Mouse (Mus musculus): ENCODE measurements at regions not wholly inside any gene's neighbourhood (a gene's known extent, or its start where the extent isn't known, plus 50 kb on each side); places are given as distances from the start of the nearest gene placed in this dataset.
A peak's percentile ranks its signal among the peaks of the same experiment; 100 is the strongest.

DNA sequence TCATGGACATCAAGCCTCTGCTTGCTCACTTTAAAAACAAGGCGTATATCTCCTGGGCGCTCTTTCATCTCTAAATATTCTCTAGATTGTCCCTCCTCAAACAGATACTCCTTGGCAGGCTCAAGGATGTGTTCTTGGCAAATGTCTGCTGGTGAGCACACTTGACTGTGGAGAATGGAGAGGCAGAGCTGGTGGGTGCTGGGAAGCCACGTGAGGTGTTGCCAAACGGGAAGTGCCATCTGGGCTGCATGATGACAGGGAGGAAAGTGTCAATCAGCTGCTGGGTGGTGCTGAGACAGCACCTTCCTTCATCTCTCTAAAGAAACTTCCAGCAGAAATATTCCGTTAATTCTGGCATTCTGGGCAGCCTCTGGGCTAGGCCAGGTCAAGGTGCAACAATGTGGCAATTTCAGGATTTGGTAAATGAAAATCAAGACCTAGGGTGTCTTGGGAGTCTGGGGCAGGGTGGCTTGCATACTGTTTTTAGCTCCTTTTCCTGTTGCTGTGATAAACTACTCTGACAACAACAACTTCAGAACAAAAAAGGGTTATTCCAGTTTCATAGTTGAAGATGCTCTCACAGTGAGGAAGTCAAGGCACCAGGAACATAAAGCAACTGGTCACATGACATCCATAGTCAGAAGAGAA is 208.6 kb downstream of the Rplp1 start:
- H3K27ac ChIP-seq (ENCODE audit: insufficient read depth, low read depth, low read length), result no peak overlapping the region; the same call in 1 of the 2 replicates
- 57% methylated on average over 5 of the region's 5 CpGs for WGBS
- TF ChIP-seq CTCF (conservative IDR thresholded peaks at IDR 0.05; ENCODE audit: insufficient read depth, insufficient read length, low read depth, low read length) (no peak), POLR2A (IDR thresholded peaks at IDR 0.05; ENCODE audit: low read depth, low read length) (no peak)

DNA sequence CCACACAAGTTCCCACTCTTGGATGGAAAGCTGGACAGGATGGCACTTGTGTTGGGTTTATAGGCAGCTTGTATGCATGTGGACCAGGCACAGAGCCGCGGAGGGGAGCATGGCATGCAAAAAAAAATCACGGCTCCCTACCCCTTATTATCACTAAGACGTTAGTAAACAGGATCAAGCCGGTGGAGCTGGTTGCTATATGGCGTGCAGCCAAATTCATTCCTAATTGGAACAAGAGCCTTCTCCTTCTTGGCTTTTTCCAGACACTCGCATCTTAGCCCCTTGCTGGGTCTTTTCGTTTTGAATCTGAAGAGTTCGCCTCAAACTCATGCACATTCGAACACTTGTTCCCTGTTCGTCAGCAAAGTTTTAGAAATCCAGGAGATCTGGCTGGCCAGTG is 211.0 kb downstream of the Rplp1 start:
- Histone ChIP-seq H3K27me3 (replicated peaks; ENCODE audit: control insufficient read depth, insufficient read depth, low read length) (no peaks in the 10 kb centered on the region), H3K36me3 (ENCODE audit: control insufficient read depth, insufficient read depth, low read length) (no peaks in the 10 kb centered on the region), H3K4me3 (ENCODE audit: insufficient read depth, low read depth, low read length) (no peak overlapping the region), H3K4me1 (ENCODE audit: control insufficient read depth, insufficient read depth, low read length) (no peaks in the 10 kb centered on the region), H3K27ac (ENCODE audit: insufficient read depth, low read depth, low read length) (no peak overlapping the region)
- DNase-seq, result no peak
- TF ChIP-seq CTCF (conservative IDR thresholded peaks at IDR 0.05; ENCODE audit: insufficient read depth, insufficient read length, low read depth, low read length) (no peak), POLR2A (IDR thresholded peaks at IDR 0.05; ENCODE audit: low read depth, low read length) (no peak)
- 58% methylated on average over 11 of the region's 11 CpGs for WGBS

More for the DNA sequence above, 208.6 kb downstream of the Rplp1 start:
- no peaks in the 10 kb centered on the region for H3K36me3 ChIP-seq (ENCODE audit: control insufficient read depth, insufficient read depth, low read length)
- no peaks in the 10 kb centered on the region for H3K27me3 ChIP-seq (replicated peaks; ENCODE audit: control insufficient read depth, insufficient read depth, low read length)
- peak; percentile 37 for DNase-seq
- no peak overlapping the region for H3K4me3 ChIP-seq (ENCODE audit: insufficient read depth, low read depth, low read length)
- H3K4me1 ChIP-seq (ENCODE audit: control insufficient read depth, insufficient read depth, low read length), result no peaks in the 10 kb centered on the region

DNA sequence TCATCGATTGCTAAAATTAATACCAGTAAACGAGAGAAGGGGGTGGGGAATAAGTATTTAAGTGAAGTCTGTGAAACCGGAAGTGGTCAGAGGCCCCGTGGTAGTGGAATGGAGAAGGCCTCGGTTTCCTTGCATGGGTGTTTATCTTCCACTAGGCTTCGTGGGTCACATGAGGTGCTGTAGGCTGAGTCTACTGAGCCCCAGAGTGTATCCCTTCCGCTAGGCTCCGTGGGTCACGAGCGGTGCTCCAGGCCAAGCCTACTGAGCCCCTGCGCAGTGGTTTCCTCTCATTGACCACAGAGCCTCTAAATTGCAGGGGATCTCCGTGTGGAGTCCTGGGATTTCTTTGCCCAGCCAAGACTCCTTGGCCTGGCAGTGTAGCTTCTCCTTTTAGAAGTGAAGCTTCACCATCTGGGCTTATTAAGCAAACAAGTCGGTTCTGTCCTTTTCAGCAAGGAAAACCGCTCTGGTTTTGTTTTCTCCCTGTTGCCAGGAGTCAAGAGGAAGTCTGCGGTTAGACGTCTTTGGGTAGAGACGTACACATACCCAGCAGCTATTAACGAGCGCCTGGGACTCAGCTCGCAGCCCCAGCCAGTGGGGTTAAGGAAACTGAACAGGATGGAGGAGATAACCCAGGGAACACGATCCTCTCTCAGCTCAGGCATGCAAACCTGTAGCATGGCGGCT is 211.9 kb downstream of the Rplp1 start:
- DNase-seq, result peak; percentile 23
- Histone ChIP-seq H3K27me3 (replicated peaks; ENCODE audit: control insufficient read depth, insufficient read depth, low read length) (no peaks in the 10 kb centered on the region), H3K36me3 (ENCODE audit: control insufficient read depth, insufficient read depth, low read length) (no peaks in the 10 kb centered on the region), H3K27ac (ENCODE audit: insufficient read depth, low read depth, low read length) (no peak overlapping the region), H3K4me1 (ENCODE audit: control insufficient read depth, insufficient read depth, low read length) (no peaks in the 10 kb centered on the region), H3K4me3 (ENCODE audit: insufficient read depth, low read depth, low read length) (no peak overlapping the region)
- no peak for TF ChIP-seq POLR2A (IDR thresholded peaks at IDR 0.05; ENCODE audit: low read depth, low read length)
- no peak for TF ChIP-seq CTCF (conservative IDR thresholded peaks at IDR 0.05; ENCODE audit: insufficient read depth, insufficient read length, low read depth, low read length)
- WGBS, result 75% methylated on average over 22 of the region's 22 CpGs

DNA sequence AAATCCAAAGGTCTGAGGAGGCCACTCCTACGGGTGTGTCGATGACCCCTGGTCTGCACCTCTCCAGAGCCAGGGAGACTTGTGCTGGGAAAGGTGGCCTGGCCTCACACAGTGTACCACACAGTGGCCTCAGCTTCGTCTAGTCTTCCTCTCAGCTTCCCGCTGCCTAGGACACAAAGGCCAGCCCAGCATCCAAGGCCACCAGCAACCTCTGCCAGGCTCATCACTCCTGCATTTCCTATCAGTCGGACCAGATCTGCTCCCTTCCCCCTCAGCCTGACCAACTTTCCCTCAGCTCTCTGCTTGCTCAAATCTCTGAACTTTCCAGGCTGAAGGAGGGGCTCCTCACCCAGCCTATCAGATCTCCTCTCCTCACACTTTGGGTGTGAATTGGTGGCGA is 213.8 kb downstream of the Rplp1 start:
- DNase-seq, result no peak
- WGBS, result 86% methylated on average over 6 of the region's 6 CpGs
- no peaks in the 10 kb centered on the region for H3K4me1 ChIP-seq (ENCODE audit: control insufficient read depth, insufficient read depth, low read length)
- no peak overlapping the region for H3K4me3 ChIP-seq (ENCODE audit: insufficient read depth, low read depth, low read length)
- no peak for TF ChIP-seq CTCF (conservative IDR thresholded peaks at IDR 0.05; ENCODE audit: insufficient read depth, insufficient read length, low read depth, low read length)
- TF ChIP-seq POLR2A (IDR thresholded peaks at IDR 0.05; ENCODE audit: low read depth, low read length), result no peak
- no peaks in the 10 kb centered on the region for H3K27me3 ChIP-seq (replicated peaks; ENCODE audit: control insufficient read depth, insufficient read depth, low read length)
- H3K27ac ChIP-seq (ENCODE audit: insufficient read depth, low read depth, low read length), result no peak overlapping the region
- no peaks in the 10 kb centered on the region for H3K36me3 ChIP-seq (ENCODE audit: control insufficient read depth, insufficient read depth, low read length)

DNA sequence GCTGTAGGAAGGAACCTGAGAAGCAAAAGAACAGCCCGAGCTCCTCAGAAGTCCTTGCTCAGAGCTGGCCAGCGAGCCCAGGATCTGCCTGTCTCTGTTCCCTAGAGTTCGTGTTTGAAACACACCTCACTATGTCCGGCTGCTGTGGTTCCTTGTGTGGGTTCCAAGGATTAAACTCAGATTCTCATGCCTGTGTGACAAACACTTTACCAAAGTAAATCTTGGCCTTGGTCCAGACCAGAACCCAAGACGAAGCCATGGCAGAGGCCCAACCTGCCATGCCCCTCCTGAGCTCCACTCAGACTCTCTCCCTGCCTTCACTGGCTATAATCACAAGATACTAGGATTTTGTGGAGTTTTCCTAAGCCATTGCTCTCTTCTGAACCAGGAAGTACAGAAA is 214.7 kb downstream of the Rplp1 start:
- Histone ChIP-seq H3K36me3 (ENCODE audit: control insufficient read depth, insufficient read depth, low read length) (no peaks in the 10 kb centered on the region), H3K4me1 (ENCODE audit: control insufficient read depth, insufficient read depth, low read length) (no peaks in the 10 kb centered on the region), H3K27me3 (replicated peaks; ENCODE audit: control insufficient read depth, insufficient read depth, low read length) (no peaks in the 10 kb centered on the region), H3K27ac (ENCODE audit: insufficient read depth, low read depth, low read length) (no peak overlapping the region), H3K4me3 (ENCODE audit: insufficient read depth, low read depth, low read length) (no peak overlapping the region)
- DNase-seq, result no peak
- TF ChIP-seq POLR2A (IDR thresholded peaks at IDR 0.05; ENCODE audit: low read depth, low read length) (no peak), CTCF (conservative IDR thresholded peaks at IDR 0.05; ENCODE audit: insufficient read depth, insufficient read length, low read depth, low read length) (no peak)
- WGBS, result 72% methylated on average over 5 of the region's 5 CpGs

DNA sequence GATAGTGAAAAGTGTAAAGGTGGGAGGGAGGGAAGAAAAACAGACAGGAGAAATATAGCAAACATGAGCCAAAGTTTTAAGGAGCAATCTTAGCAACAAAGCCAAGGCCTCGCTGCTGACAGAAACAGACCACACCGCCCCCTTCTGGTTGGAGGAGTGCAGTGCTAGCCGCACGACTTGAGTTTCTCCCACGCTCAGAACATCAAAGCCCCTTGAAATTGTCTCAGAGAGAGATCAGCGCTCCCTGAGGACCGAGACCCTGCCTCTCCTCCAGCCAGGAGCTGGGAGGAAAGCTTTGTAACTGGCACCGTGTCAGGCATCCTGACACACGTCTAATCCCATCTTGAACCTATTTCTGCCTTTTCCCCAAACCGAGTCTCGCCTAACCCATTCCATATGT is 216.4 kb downstream of the Rplp1 start:
- 21% methylated on average over 11 of the region's 11 CpGs for WGBS
- no peaks in the 10 kb centered on the region for H3K36me3 ChIP-seq (ENCODE audit: control insufficient read depth, insufficient read depth, low read length)
- H3K27me3 ChIP-seq (replicated peaks; ENCODE audit: control insufficient read depth, insufficient read depth, low read length), result no peaks in the 10 kb centered on the region
- no peak overlapping the region for H3K27ac ChIP-seq (ENCODE audit: insufficient read depth, low read depth, low read length)
- DNase-seq, result peak; percentile 70
- no peak overlapping the region for H3K4me3 ChIP-seq (ENCODE audit: insufficient read depth, low read depth, low read length)
- TF ChIP-seq POLR2A (IDR thresholded peaks at IDR 0.05; ENCODE audit: low read depth, low read length), result no peak
- TF ChIP-seq CTCF (conservative IDR thresholded peaks at IDR 0.05; ENCODE audit: insufficient read depth, insufficient read length, low read depth, low read length), result peak; percentile 91
- no peaks in the 10 kb centered on the region for H3K4me1 ChIP-seq (ENCODE audit: control insufficient read depth, insufficient read depth, low read length)

DNA sequence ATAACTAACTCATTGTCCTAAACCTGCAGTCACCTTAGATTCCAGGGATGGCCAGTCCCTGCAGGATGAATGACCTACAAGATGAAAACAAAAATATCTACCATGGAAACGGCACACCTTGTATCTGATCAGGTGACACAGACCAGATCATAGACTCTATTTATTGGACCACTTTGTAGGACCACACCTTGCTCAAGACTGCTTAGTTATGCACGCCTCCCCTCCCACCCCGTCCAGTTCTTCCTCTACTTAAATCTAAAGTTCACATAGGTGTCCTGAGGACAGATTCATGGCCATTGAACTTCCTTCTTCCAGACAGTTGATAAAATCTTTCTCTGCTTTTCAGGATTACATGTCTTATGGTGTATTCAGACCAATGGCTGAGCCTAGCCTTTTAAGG is 217.5 kb downstream of the Rplp1 start:
- H3K4me1 ChIP-seq (ENCODE audit: control insufficient read depth, insufficient read depth, low read length), result no peaks in the 10 kb centered on the region

More for the DNA sequence above, 217.5 kb downstream of the Rplp1 start:
- Histone ChIP-seq H3K27me3 (replicated peaks; ENCODE audit: control insufficient read depth, insufficient read depth, low read length) (no peaks in the 10 kb centered on the region), H3K36me3 (ENCODE audit: control insufficient read depth, insufficient read depth, low read length) (no peaks in the 10 kb centered on the region), H3K4me3 (ENCODE audit: insufficient read depth, low read depth, low read length) (no peak overlapping the region), H3K27ac (ENCODE audit: insufficient read depth, low read depth, low read length) (no peak overlapping the region)
- no peak for TF ChIP-seq POLR2A (IDR thresholded peaks at IDR 0.05; ENCODE audit: low read depth, low read length)
- no peak for TF ChIP-seq CTCF (conservative IDR thresholded peaks at IDR 0.05; ENCODE audit: insufficient read depth, insufficient read length, low read depth, low read length)
- DNase-seq, result no peak
- WGBS, result 89% methylated on average over 3 of the region's 3 CpGs
